18 mouse cellular contexts compared by ENCODE assay signal in genomic region chr5:35739005-35739404, GRCm38 (mm10). TPM values are rescaled to one million over a fixed set of nuclear protein-coding genes. Genes with fewer than 3 reads are reported as not detected.
DNase-seq lines count a peak whose midpoint lies in the region; ATAC-seq lines count a peak whose summit lies in the region.
"Had no signal": no experiment of that assay in that cellular context is flagged by ENCODE, and none has a peak within 500 bp of the region (broad histone marks: within the 10 kb centered on the region; RNA-seq: fewer than 3 reads in every experiment).

No protein-coding gene starts in this region.

- no peak for ATAC-seq in heart, embryonic 13.5 days (ENCODE audit: extremely low read depth, insufficient number of reproducible peaks, low FRiP score, low TSS enrichment)
- no peak for ATAC-seq in heart, embryonic 12.5 days (ENCODE audit: insufficient number of reproducible peaks, low FRiP score)
- ATAC-seq in intestine, embryonic 15.5 days = no peak
- no peak for ATAC-seq in kidney, embryonic 15.5 days (replicated peaks; ENCODE audit: low FRiP score)
- no peak for ATAC-seq in stomach, embryonic 15.5 days (ENCODE audit: insufficient read depth, low FRiP score, low read depth)
- ATAC-seq: midbrain, embryonic 15.5 days had no signal

- H3K9ac ChIP-seq in heart, embryonic 13.5 days = no peak overlapping the region
- no peak overlapping the region for H3K9ac ChIP-seq in heart, embryonic 12.5 days
- peak overlapping the region; percentile 39 for H3K9ac ChIP-seq in intestine, embryonic 15.5 days
- no peak overlapping the region for H3K9ac ChIP-seq in kidney, embryonic 15.5 days
- no peak overlapping the region for H3K9ac ChIP-seq in stomach, embryonic 15.5 days
- H3K9ac ChIP-seq: embryonic facial prominence, embryonic 13.5 days; heart, embryonic 15.5 days; limb, embryonic 12.5 days; liver, embryonic 14.5 days; midbrain, embryonic 15.5 days had no signal

- intact Hi-C loops in left cerebral cortex, postnatal 10 days (cut with DNase I) = no loop called here

- H3K27ac ChIP-seq in heart, embryonic 13.5 days (replicated peaks) = no peak overlapping the region
- H3K27ac ChIP-seq in heart, embryonic 12.5 days (ENCODE audit: poor library complexity, severe bottlenecking) = no peak overlapping the region
- peak overlapping the region; percentile 75 for H3K27ac ChIP-seq in intestine, embryonic 15.5 days
- peak overlapping the region; percentile 76 for H3K27ac ChIP-seq in kidney, embryonic 15.5 days
- H3K27ac ChIP-seq in stomach, embryonic 15.5 days = peak overlapping the region; percentile 54; the same call in 1 of the 2 replicates
- H3K27ac ChIP-seq: embryonic facial prominence, embryonic 13.5 days; limb, embryonic 12.5 days; liver, embryonic 14.5 days; midbrain, embryonic 15.5 days had no signal

- peak overlapping the region; percentile 40; the same call in 1 of the 2 replicates for H3K4me2 ChIP-seq in heart, embryonic 13.5 days
- H3K4me2 ChIP-seq in heart, embryonic 12.5 days = no peak overlapping the region
- peak overlapping the region; percentile 53 for H3K4me2 ChIP-seq in intestine, embryonic 15.5 days (replicated peaks)
- peak overlapping the region; percentile 41 for H3K4me2 ChIP-seq in kidney, embryonic 15.5 days
- H3K4me2 ChIP-seq in stomach, embryonic 15.5 days = peak overlapping the region; percentile 24; the same call in 1 of the 2 replicates
- H3K4me2 ChIP-seq: embryonic facial prominence, embryonic 13.5 days; limb, embryonic 12.5 days; midbrain, embryonic 15.5 days had no signal

- peaks cover 28% of the 10 kb centered on the region; the same call in 1 of the 2 replicates for H3K27me3 ChIP-seq in heart, embryonic 13.5 days (replicated peaks)
- peaks cover 11% of the 10 kb centered on the region for H3K27me3 ChIP-seq in heart, embryonic 12.5 days (replicated peaks)
- H3K27me3 ChIP-seq in intestine, embryonic 15.5 days (replicated peaks) = no peaks in the 10 kb centered on the region
- H3K27me3 ChIP-seq in kidney, embryonic 15.5 days = peaks cover 10% of the 10 kb centered on the region
- H3K27me3 ChIP-seq in stomach, embryonic 15.5 days (replicated peaks) = no peaks in the 10 kb centered on the region; the same call in 1 of the 2 replicates

- H3K9me3 ChIP-seq in heart, embryonic 13.5 days = no peaks in the 10 kb centered on the region
- H3K9me3 ChIP-seq in heart, embryonic 12.5 days (replicated peaks) = no peaks in the 10 kb centered on the region
- H3K9me3 ChIP-seq in intestine, embryonic 15.5 days = no peaks in the 10 kb centered on the region
- H3K9me3 ChIP-seq in kidney, embryonic 15.5 days (replicated peaks) = no peaks in the 10 kb centered on the region
- no peaks in the 10 kb centered on the region for H3K9me3 ChIP-seq in stomach, embryonic 15.5 days
- H3K9me3 ChIP-seq: embryonic facial prominence, embryonic 13.5 days; heart, embryonic 15.5 days; limb, embryonic 12.5 days; midbrain, embryonic 15.5 days had no signal

- peaks cover 50% of the 10 kb centered on the region for H3K4me1 ChIP-seq in heart, embryonic 13.5 days
- H3K4me1 ChIP-seq in heart, embryonic 12.5 days (replicated peaks) = peaks cover 52% of the 10 kb centered on the region
- H3K4me1 ChIP-seq in intestine, embryonic 15.5 days (replicated peaks) = peaks cover 33% of the 10 kb centered on the region
- peaks cover 46% of the 10 kb centered on the region for H3K4me1 ChIP-seq in kidney, embryonic 15.5 days
- H3K4me1 ChIP-seq in stomach, embryonic 15.5 days = peaks cover 25% of the 10 kb centered on the region
- H3K4me1 ChIP-seq: midbrain, embryonic 15.5 days had no signal

- 81% methylated on average over 2 of the region's 2 CpGs for WGBS in heart, embryonic 13.5 days
- WGBS in heart, embryonic 12.5 days = 80% methylated on average over 2 of the region's 2 CpGs
- WGBS in intestine, embryonic 15.5 days = 72% methylated on average over 2 of the region's 2 CpGs
- 77% methylated on average over 2 of the region's 2 CpGs for WGBS in kidney, embryonic 15.5 days
- WGBS in stomach, embryonic 15.5 days = 97% methylated on average over 2 of the region's 2 CpGs

- DNase-seq in right cerebral cortex, postnatal 14 days = no peak
- no peak for DNase-seq in cerebellum, adult 8-10 months
- no peak for DNase-seq in left cerebral cortex, postnatal 10 days (ENCODE audit: extremely low spot score in 1 of 2, low spot score in 2 of 2)
- DNase-seq: cerebellum, adult 11 months; cerebellum, postnatal 36 days; gastrocnemius, postnatal 10 days; thymus, postnatal 14 days had no signal

- no peak overlapping the region for H3K4me3 ChIP-seq in heart, embryonic 13.5 days
- no peak overlapping the region for H3K4me3 ChIP-seq in heart, embryonic 12.5 days
- H3K4me3 ChIP-seq in intestine, embryonic 15.5 days (replicated peaks) = peak overlapping the region; percentile 32
- no peak overlapping the region for H3K4me3 ChIP-seq in kidney, embryonic 15.5 days (replicated peaks)
- no peak overlapping the region for H3K4me3 ChIP-seq in stomach, embryonic 15.5 days (replicated peaks)
- H3K4me3 ChIP-seq: embryonic facial prominence, embryonic 13.5 days; heart, embryonic 15.5 days; limb, embryonic 12.5 days; midbrain, embryonic 15.5 days had no signal

- H3K36me3 ChIP-seq in heart, embryonic 13.5 days = no peaks in the 10 kb centered on the region
- H3K36me3 ChIP-seq in heart, embryonic 12.5 days = no peaks in the 10 kb centered on the region
- no peaks in the 10 kb centered on the region for H3K36me3 ChIP-seq in intestine, embryonic 15.5 days
- H3K36me3 ChIP-seq in kidney, embryonic 15.5 days = no peaks in the 10 kb centered on the region
- H3K36me3 ChIP-seq in stomach, embryonic 15.5 days = no peaks in the 10 kb centered on the region
- H3K36me3 ChIP-seq: embryonic facial prominence, embryonic 13.5 days; heart, embryonic 15.5 days; limb, embryonic 12.5 days; midbrain, embryonic 15.5 days had no signal

RNA-seq across cellular contexts. Expression of gene Sh3tc1, which starts 0.8 kb away (rescaled TPM):
- 9.2 and 9.7 TPM in 2 replicates for polyA plus RNA-seq in heart, embryonic 13.5 days (2015; fragmentation: Nextera tagmentation; extraction: Ambion mirVana)
- 10.0 and 10.4 TPM in 2 replicates for polyA plus RNA-seq in heart, embryonic 12.5 days (2016; fragmentation: Nextera tagmentation; extraction: Ambion mirVana)
- 16.0 and 17.8 TPM in 2 replicates for polyA plus RNA-seq in intestine, embryonic 15.5 days (2015; fragmentation: Nextera tagmentation; extraction: Ambion mirVana)
- 16.6 and 20.4 TPM in 2 replicates for polyA plus RNA-seq in kidney, embryonic 15.5 days (2015; fragmentation: Nextera tagmentation; extraction: Ambion mirVana)
- polyA plus RNA-seq in stomach, embryonic 15.5 days (2015; fragmentation: Nextera tagmentation; extraction: Ambion mirVana) = 6.5 and 7.4 TPM in 2 replicates
- 1 to 10 TPM; 2.8 to 4.1 TPM for total RNA-seq in left cerebral cortex, postnatal 10 days (2021)

RNA-seq across cellular contexts. Expression of gene Ablim2, which starts 18.7 kb away (rescaled TPM):
- polyA plus RNA-seq in heart, embryonic 13.5 days (2015; fragmentation: Nextera tagmentation; extraction: Ambion mirVana) = 4.9 and 5.1 TPM in 2 replicates
- polyA plus RNA-seq in heart, embryonic 12.5 days (2016; fragmentation: Nextera tagmentation; extraction: Ambion mirVana) = 3.8 and 3.9 TPM in 2 replicates
- polyA plus RNA-seq in intestine, embryonic 15.5 days (2015; fragmentation: Nextera tagmentation; extraction: Ambion mirVana) = 3.7 and 4.1 TPM in 2 replicates
- polyA plus RNA-seq in kidney, embryonic 15.5 days (2015; fragmentation: Nextera tagmentation; extraction: Ambion mirVana) = 1.7 and 2.7 TPM in 2 replicates
- polyA plus RNA-seq in stomach, embryonic 15.5 days (2015; fragmentation: Nextera tagmentation; extraction: Ambion mirVana) = 2.8 and 3.4 TPM in 2 replicates
- total RNA-seq in left cerebral cortex, postnatal 10 days (2021) = 10 to 100 TPM; 73.1 to 80.7 TPM
- total RNA-seq: megakaryocyte progenitor cell, adult 5-6 weeks had no signal

RNA-seq across cellular contexts. Expression of gene Htra3, which starts 59.4 kb away (rescaled TPM):
- polyA plus RNA-seq in heart, embryonic 13.5 days (2015; fragmentation: Nextera tagmentation; extraction: Ambion mirVana) = 6.3 and 7.2 TPM in 2 replicates
- polyA plus RNA-seq in heart, embryonic 12.5 days (2016; fragmentation: Nextera tagmentation; extraction: Ambion mirVana) = 4.3 and 4.8 TPM in 2 replicates
- 47.2 and 48.2 TPM in 2 replicates for polyA plus RNA-seq in intestine, embryonic 15.5 days (2015; fragmentation: Nextera tagmentation; extraction: Ambion mirVana)
- 16.1 and 16.4 TPM in 2 replicates for polyA plus RNA-seq in kidney, embryonic 15.5 days (2015; fragmentation: Nextera tagmentation; extraction: Ambion mirVana)
- polyA plus RNA-seq in stomach, embryonic 15.5 days (2015; fragmentation: Nextera tagmentation; extraction: Ambion mirVana) = 54.7 and 54.9 TPM in 2 replicates
- 10 to 100 TPM; 14.0 to 14.9 TPM for total RNA-seq in left cerebral cortex, postnatal 10 days (2021)
- total RNA-seq: megakaryocyte progenitor cell, adult 5-6 weeks had no signal

Comparison
In these comparisons a context has a peak if more than half of its experiments do, and no peak if none do; other contexts are left out.
1. H3K27ac ChIP-seq: peak in intestine, embryonic 15.5 days (single experiment), kidney, embryonic 15.5 days (single experiment) and stomach, embryonic 15.5 days (single experiment); none in heart, embryonic 13.5 days (single experiment) and heart, embryonic 12.5 days (single experiment).